Mouse (Mus musculus) right cerebral cortex, postnatal 36 days (tissue): ENCODE results near the gene Klkb1.
A peak's percentile ranks its signal among the peaks of the same experiment; 100 is the strongest.
"Not testable (repeated sequence)": the region's sequence is repeated elsewhere in the genome, so short reads cannot be mapped to it uniquely, and the experiment has no call there.

Experiments
- DNase-seq, 2 experiments: peaks; one replicate each; pipeline ENCODE4 v3.0.0; 2022; ENCODE audit warnings: low spot score in 2 of 2, mixed read lengths in 1 of 2

Gene Klkb1

DNA sequence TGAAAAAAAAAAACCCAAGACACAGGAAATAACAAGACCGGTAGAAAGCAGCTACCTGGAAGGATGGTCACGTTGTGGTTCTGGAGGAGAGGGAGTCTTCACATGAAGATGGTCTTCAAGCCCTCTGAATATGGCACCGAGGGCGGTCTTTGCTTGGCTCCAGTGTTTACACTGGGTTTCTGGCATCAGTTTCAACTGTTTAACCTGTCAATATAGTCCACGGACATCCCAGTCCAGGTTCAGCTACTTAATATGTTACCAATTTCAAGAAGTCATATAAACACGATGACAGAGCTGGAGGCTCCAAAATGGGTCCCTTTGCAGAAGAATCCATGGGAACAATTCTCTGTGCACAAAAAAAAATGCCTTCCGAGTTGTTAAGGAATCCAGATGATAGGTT is at the start of gene Klkb1:
Gene Klkb1, minus strand, starts transcription at position 173 of the 400 bp plus-strand sequence.
- no peak for DNase-seq

DNA sequence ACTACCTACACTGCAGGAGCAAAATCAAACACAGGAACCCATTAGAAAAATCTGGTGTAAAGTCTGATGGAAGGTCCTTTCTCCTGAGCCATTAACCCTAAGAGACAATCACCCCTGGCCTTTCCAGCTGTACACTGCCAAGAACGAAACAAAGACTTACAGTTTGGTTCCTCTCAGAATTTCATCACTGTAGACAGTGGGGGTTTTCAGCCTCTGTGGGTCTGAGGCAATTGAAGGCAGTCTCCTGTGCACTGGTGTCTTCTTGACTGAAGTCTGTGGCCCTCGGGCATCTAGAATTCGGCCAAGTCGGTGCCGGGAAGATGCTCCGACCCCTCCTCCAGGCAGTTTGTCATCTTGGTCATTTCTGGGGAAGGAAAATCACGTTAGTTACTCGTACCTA is 49.6 kb upstream of the Klkb1 start:
- no peak for DNase-seq

DNA sequence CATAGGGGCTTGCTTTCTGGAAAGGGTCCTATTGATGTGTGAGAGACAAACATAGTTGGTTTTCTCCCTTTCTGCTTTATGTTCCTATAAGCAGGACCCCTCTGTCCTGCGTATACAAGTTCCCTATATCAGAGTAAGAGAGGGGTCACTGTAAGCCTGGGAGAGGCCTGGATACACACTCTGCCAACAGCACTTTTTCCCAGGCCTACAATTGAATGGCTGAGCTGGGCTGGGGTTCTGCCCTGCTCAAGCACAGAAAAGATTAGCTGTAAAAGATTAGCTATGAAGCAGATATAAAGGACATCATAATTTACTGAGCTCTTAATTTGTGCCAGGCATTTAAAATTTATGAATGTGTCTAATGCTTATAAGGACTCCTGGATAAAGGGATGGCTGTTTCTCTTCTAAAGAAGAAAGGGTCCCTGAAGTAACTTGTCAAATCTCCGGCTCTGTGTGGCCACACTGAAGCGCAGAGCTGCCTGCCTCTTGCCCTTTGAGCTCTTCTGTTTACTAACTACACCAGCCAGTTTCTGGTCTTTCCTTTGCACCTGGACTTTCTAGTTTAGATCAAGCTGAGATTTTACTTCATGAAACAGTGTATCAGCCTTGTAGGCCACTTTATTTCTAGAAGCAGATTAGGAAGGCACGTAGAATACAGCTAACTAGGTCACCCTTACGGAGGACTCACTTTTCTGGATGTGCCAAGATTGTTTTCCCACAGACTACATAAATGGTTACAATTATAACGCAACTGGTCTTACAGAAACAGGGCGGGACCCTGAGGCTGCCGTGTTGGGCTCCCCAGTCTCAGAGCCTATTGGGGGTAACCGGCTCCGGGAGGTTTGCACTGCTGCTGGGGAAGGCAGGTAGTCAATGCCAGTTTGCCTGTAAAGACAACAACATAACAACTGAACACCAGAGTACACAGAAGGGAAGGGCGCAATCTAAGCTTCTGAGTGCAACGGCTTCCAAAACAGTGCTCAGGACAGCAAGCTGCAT is 47.3 kb upstream of the Klkb1 start:
- no peak for DNase-seq

DNA sequence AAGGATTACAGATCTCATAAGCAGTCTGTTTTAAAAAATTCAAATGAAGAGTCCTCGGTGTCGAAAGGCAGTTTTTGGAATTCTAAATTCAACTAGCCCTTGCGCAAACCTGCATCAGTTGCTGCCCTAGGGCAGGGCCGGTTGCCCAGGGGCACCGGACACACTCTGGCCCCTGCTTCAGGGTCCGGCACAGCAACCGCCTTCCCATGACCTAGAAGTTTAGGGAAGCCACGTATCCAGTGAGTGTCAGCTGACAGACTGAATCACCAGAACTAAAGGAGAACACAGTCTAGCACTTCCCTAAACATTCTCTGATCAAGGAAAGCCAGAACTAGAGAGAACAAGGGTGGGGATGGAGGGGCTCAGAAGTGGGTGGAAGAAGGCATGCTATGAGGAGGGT is 38.8 kb upstream of the Klkb1 start:
- DNase-seq = no peak

- DNase-seq = peak; percentile 6 to 44
Measured at GRCm38 (mm10) chr8:45332685-45333409, 38.2 kb upstream of the Klkb1 start, which contains the start of gene Cyp4v3. Gene Cyp4v3, minus strand, starts transcription at chr8:45333216.

GRCm38 (mm10) chr8:45330856-45331255 is 36.2 kb upstream of the Klkb1 start:
- DNase-seq = no peak

- no peak for DNase-seq
Measured at GRCm38 (mm10) chr8:45329206-45329980, 34.7 kb upstream of the Klkb1 start.

GRCm38 (mm10) chr8:45327076-45327475 is 32.4 kb upstream of the Klkb1 start:
- not testable (repeated sequence) for DNase-seq

GRCm38 (mm10) chr8:45324151-45324550 is 29.5 kb upstream of the Klkb1 start:
- no peak for DNase-seq

DNA sequence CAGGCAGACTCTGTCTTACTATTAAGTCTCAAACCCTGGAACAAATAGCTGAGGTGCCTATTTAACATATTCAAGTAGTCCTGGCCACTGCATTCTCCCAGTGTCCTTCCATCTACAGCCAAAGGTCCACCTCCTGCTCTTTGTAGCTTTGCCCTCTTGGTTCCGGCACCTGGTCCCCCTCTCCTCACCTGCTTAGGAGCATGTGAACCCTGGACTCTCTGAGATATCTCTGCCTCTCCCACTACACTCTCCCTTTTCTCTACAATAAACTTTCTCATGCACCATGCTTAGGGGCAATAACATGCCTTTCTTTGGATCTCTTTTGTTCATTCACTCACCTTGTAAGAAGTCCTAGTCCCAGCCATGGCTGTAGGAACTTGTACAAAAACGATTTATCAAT is 26.7 kb upstream of the Klkb1 start:
- DNase-seq = no peak

DNA sequence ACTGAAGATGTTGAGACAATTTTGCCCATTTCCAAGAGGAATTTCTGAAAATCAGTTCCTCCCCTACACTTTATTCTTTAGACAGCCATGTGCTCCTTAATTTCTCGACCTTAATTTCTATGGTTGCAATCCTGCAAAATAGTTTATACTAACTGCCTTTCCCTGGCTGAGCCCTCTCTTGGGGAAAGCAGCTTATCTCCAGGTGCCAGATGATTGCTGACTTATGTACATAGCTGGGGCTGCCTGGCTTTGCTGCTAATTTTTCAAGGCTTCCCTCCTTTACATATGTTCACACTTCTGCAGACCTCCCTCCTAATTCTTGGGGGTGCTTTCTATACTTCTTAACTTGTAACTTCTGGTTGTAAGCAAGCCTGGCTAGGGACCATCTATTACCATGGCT is 26.3 kb upstream of the Klkb1 start:
- no peak for DNase-seq

- no peak for DNase-seq
Measured at GRCm38 (mm10) chr8:45310967-45311366, 16.3 kb upstream of the Klkb1 start.

GRCm38 (mm10) chr8:45308366-45308765 is 13.7 kb upstream of the Klkb1 start, which contains the start of gene Gm45753:
Gene Gm45753, minus strand, starts transcription at chr8:45308466.
- DNase-seq = no peak

- no peak for DNase-seq
Measured at GRCm38 (mm10) chr8:45305479-45305878, 10.8 kb upstream of the Klkb1 start.

DNA sequence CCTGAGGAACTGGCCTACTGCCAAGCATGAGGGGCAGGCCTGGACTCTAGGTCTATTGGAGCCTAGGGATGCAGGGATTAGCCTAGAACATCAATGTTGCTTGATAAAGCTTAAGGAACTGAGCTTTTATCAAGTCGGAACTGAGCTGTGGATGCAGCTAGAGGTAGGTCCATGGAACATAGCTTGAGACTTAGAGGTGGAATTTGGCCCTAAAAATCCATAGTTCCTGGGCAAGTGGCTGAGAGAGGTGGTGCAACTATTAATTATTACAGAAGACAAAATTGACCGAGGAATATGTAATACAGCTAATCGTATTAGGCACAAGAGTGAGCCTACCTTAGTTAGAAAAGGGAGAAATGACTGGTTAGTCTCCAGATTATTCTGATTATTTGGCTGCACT is 9.7 kb upstream of the Klkb1 start:
- no peak for DNase-seq

DNA sequence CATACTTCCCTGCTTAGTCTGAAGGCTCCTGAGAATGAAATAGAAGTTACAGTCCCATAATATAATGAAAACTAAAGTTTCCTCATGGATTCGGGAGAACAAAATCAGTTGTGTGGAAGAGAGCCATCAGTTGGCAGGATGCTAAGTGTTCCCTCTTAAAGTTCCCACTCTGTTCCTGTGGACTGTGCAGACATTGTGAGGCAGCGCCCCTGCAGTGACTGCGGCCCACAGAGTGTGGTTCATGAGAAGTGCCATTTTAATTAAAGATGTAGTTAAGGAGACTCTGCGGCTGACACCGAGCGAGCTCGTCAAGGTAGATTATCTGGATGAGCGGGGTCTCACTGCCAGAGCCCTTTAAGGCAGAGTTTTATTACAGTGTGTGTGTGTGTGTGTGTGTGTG is 7.7 kb upstream of the Klkb1 start:
- DNase-seq = no peak

- no peak for DNase-seq
Measured at GRCm38 (mm10) chr8:45295276-45295675, 617 bp upstream of the Klkb1 start.

GRCm38 (mm10) chr8:45291790-45292189 is 2.9 kb downstream of the Klkb1 start:
- DNase-seq = peak in 1 of 2 experiments; percentile 3

GRCm38 (mm10) chr8:45281630-45282029 is 13.0 kb downstream of the Klkb1 start:
- no peak for DNase-seq

DNA sequence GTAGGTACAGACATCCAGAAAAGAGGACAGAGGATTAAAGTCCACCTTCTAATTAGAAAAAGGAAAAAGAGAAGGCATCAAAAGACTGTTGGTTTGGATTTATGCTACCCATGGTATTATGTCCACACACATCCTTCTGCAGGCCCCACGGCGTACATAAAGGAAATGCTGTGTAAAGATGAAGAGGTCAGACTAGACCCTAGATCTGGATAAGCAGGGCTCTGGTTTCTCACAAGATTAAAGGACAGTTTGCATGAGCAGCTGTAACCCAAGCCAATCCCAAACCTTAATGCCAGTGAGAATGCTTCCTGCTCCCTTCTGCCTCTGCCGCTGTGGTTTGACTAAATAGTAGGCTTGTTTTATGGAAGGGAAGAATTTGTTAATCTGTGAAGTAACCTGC is 17.2 kb downstream of the Klkb1 start:
- DNase-seq = no peak

DNA sequence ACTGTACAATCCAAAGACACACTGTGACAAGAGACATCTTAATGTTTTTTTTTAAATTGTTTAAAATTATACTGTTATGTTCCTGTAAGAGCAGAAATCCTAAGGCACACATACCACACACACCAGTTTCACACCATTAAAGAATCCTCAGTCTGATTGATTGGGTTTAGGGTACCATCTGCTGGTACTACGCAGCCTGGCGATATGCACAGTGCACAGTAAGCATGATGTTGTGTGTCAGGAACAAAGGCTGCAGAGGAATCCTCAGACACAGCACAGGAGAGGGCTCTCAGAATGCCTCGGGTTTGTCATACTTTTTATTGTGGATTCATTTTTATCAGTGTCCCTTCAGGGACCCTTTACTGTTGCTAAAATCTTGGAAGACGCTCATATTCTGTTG is 20.3 kb downstream of the Klkb1 start:
- no peak for DNase-seq

- DNase-seq = no peak
Measured at GRCm38 (mm10) chr8:45269056-45269455, 25.6 kb downstream of the Klkb1 start.
